Mouse (Mus musculus) ovary, adult 18-20 months (tissue): ENCODE results near the gene Arhgef7.

Experiments used
- DNase-seq: peaks from one replicate; pipeline ENCODE4 v3.0.0; 2022; ENCODE audit warnings: low spot score, mixed read lengths

The Arhgef7 gene

DNA sequence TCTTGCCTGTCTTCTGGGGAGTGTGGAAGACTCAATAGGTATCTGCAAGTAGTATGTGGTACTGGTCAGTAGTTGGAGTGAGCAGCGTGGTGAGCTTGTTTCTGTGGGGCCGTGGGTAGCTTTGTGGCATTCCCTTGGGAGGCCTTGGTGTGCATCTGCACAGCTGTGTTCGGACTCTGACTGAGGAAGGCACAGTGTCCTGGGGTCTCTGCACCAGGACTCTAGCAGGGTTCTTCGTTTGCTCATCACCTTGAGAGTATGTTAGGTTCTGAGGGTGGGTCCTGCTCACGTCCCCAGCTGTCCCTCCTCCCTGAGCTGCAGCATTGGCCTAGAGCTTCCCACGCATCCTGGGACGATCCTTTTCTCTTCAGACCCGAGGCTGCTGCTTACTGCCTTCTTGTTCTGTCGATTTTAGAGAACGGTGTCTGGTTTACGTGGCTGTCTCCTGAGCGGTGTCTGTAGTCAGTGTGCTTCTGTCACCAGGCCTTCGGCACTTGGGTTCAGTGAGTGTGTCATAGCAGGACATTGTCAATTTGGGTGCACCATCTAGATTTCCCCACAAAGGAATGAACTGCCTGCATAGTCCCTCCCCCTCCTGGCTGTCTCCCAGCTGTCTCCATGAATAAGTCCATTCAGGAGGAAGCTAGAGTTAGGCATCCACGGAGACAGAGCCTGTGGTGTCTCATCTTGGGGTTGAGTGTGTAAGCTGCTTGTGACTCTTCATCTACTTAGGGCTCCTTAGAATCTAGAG lies 70.4 kb downstream of the Arhgef7 start:
- no peak for DNase-seq

DNA sequence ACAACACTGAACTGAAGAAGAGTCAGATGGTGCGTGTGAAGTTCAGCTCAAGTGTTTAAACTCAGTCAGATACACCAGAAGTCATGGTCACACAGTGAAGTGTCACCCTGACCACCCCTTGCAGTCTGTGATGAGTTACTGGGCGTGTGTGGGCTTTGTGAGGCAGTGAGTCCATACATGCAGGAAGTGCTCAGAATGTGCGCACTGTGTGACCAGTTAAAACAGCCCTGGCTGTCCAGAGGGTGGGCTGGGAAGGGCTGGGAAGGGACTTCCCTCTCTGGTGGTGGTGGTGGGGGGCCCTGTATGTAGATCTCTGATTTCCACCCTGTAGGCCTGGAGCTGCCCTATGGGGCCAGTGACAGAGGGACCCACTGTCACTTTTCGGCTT lies 71.0 kb downstream of the Arhgef7 start:
- no peak for DNase-seq

DNA sequence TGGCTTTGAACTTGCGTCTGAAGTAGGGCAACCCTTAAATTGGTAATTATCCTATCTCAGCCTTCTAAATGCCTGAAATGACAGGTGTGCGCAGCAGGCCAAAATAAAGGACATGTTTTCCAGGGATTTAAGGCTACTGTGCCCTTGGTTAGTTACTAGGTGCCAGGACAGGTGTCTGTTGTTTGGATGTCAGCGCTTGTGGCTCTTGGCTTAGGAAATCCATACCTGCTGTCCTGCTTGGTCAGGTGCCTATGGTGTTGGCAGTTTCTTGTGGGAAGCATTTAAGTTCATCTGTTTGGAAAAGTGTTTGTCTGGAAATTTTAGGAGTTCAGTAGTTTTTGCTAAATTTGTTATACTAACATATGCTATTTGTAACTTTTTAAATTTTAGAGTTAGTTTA lies 71.6 kb downstream of the Arhgef7 start:
- no peak for DNase-seq

DNA sequence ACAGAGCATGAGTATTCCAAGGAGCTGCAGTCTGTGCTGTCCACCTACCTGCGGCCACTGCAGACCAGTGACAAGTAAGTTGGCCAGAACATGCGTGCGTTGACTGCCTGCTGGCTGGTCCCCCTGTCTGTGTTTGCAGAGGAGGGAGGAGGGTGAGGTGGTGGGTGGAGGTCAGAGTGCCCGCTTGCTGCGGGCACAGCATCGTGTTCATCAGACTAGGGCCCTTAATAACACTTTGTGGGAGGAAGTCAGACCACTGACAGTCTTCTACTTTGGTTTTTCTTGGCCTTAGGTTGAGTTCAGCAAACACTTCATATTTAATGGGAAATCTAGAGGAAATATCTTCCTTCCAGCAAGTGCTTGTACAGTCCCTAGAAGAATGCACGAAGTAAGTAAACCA lies 73.0 kb downstream of the Arhgef7 start:
- DNase-seq, result no peak

DNA sequence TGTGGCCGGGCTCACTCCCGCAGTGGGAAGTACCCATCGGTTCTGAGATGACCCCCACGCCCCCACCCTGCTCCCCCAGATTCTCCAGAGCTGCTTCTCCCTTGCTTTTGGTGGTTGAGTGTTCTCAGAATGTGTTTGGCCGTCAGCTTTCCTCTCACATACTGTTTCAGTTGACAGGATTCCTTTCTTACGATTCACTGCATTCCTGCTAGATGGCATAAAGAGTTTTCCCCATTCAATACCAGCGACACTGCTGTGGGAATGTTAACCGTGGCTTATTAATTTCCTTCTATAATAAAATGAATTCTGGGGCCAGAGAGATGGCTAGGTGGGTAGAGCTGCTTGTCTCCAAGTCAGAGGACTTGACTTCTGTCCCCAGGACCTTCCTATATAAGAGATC lies 74.0 kb downstream of the Arhgef7 start:
- no peak for DNase-seq

DNA sequence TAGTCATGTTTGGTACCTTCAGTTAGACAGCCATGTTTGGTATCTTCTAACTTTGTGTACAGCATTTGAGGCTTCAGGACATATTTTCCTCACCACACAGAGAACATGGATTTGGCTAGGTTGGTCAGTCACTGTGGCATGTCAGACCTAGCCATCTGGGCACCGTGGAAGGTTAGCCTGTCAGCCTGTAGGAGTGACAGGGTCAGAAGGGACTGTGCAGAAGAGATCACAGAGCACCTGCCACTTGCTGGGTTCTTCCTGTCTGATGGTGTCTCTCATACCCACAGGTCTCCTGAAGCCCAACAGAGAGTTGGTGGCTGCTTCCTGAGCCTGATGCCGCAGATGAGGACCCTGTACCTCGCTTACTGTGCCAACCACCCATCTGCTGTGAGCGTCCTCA lies 77.4 kb downstream of the Arhgef7 start:
- no peak for DNase-seq

DNA sequence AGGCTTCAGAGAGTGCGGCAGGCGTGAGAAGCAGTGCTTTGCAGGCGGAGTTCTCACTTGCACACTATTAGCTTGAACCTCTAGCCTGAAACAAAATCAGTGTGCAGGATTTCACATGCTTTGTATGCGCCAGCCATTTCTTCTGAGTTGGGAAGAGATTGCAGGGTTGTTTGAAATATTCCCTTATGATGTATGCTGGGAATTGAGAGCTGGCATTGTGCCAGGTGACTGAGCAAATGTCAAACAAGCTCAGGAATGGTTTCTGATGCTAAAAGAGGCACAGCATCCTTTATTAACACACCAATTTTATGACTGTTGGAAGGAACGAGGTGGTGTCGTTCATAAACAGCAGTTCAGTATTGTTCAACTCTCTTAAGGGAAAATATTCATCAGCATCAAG lies 78.7 kb downstream of the Arhgef7 start:
- no peak for DNase-seq

DNA sequence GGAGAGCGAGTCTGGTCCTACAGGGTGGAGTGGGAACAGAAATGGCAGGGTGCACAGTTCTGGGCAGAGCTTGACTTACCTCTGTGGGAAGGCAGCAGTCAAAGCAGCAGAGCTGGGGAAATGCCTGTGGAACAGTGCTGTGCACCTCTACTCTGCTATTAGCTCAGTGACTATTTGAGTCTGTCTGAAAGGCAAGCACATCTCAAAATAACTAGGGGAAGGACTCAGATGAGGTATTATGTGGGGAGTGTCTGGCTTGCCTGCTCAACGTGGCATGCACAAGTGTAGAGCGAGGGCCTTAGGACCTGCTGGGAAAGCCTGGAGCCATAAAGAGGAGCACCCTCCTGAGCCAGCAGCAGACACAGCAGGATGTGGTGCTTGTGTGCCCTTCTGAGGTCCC lies 79.8 kb downstream of the Arhgef7 start:
- DNase-seq, result no peak

DNA sequence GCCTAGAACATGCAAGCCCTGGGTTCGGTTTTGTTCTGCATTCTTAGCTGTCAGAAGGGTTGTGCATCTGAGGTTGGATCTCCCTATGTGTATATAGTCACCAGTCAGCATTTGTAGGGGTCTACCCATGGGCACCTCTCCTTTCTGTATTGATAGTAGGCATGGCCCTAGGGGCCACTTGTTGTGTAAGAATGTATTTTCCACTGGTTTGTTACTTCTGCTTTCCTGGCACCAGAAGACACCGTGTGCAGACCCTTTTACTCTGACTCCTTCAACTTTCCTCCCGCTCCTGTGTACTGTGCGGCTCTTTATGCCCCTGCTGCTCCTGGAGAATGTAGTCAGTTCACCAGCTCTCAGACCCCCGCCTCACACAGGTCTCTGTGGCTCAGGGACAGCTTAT lies 80.5 kb downstream of the Arhgef7 start:
- DNase-seq, result no peak

DNA sequence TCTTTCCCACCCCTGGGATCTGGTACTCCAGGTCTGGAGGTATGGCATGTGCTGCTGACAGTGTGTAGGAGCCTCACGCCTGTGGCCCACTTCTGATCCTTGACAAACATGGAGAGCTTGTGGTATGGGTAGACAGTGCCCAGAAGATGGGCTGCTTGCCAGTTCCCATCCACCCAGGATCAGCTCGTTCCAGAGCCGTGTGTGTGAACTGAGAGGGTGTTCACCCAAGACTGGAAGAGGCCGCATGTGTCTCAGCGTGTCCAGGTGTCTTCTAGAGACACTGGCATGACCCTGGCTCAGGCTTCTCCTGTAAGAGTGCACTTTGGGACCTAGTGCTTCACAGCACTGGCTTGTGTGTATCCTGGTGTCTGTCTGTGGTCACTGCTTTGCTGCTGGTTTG lies 82.9 kb downstream of the Arhgef7 start:
- no peak for DNase-seq

DNA sequence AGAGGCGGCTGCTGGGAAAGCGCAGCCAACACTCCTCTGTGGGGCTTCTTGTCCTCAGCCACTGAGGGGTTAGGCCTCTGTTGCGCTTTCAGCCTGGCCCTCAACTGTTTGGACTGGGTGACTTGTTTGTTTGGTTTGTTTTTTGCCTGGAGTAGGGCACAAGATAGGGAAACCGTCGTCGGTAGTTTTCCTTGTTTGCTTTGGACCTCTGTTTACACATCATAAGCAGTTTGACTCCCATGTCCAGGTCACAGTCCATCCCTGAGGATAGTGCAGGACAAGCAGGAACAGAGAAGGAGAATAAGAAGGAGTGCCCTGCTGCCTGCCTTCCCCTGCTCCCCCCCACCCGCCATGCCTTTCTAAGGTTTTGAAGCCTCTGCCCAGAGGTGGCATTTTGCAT lies 86.3 kb downstream of the Arhgef7 start:
- DNase-seq, result no peak

DNA sequence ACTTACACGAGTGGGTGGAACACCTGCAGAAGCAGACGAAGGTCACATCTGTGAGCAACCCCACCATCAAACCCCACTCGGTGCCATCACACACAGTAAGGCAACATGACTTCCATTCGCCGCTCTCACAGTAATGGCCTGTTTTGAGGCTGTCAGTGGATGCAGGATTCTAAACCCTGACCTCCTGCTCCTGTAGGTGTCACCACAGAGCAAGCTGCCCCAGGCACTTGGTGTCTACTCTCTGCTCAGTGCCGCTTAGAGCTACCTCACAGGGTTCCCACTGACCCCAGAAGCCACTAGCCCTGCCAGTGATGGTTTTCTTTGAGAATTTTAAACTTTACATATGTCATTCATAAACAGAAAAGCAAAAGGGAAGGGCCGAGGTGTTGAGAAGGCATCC lies 87.7 kb downstream of the Arhgef7 start:
- DNase-seq, result no peak

DNA sequence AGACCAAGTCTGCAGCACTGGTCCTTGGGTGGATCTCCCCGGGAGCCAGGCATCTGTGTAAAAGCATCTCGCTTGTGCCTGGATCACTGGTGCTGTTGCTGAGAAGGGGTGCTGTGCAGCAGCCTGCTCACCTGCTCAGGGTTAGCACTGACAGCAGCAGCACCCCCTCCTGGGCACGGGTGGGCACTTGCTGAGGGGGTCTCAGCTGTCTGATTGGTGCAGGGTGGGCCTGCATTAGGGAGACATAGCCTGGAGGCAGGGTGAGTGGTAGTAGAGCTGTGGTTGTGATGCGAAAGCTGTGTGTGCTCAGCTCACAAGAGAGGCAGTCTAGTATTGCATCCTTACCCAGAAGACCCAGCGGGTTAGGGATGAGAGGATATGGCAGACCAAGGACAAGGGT lies 92.6 kb downstream of the Arhgef7 start:
- no peak for DNase-seq

DNA sequence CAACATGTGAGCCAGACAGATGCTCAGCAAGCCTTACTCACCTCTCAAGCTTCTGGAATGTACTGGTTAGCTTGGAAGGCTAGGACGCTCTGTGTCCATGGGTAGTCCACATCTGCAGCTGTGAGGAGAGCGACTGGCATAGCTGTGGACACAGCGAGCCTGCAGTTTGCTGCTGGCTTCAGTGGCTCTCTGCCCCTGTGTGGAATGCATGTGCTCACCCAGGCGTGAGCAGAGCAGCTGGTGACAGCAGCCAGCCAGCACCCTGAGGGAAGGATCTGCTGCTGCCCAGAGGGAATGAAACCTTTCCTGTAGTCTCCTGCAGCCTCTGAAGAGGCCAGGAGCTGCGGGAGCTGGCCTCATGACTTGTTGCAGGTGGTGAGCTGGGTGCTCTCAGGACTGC lies 93.0 kb downstream of the Arhgef7 start:
- no peak for DNase-seq

DNA sequence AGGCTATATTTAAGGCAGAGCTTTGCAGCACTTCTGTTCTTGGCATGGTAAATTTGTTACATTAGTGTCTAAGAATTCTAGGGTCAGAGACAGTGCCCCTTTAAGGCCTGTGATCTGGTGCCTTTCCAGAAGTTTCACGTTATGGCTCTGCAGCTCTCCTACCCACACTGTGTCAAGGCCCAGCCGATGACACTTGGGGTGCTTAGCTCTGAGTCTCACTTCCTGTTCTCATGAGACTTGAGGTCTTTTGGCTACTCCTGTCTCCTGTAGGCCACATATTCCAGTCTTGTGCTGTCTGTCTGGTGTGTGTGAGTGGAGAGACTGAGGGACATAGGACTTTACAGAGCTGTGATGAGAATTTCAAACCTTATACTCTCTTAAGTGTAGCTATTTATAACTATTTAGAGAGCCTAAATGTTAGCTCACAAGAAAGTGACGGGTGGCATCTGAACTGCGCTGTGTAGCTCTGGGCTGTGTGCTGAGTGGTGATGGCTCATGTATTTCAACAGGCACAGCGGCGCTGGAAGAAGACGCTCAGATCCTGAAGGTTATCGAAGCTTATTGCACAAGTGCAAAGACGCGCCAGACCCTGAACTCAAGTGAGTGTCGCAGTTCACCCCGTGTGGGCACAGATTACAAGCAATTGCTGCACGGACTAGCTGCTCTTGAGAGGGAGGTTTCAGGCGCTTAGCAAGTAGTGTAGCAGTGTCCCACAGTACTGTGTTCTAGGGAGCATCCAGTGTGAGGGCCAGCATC lies 94.1 kb downstream of the Arhgef7 start:
- peak; percentile 60 for DNase-seq

DNA sequence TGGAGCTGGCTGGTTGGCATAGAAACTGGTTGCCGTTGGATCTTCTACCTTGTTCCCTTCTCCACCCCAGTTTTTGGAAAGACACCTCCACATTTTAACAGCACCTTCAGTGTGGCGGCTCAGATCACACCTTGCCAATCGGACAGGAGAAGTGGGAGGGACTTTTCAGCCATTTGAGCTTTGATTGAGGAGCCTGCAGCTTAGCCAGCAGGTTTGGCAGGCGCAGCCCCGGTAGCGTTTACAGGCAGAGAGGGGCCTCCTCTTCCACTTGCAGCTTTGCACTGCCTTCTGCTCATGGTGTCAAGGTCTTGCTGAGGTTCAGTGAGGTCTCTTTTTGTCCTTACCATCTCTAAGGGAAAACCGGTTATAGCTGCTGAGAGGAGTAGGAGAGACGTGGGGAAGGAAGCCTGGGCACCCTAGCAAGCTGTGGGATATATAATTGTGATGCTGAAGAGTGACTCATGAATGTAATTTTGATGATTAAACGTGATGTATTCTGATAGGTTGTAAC lies 95.1 kb downstream of the Arhgef7 start:
- no peak for DNase-seq

DNA sequence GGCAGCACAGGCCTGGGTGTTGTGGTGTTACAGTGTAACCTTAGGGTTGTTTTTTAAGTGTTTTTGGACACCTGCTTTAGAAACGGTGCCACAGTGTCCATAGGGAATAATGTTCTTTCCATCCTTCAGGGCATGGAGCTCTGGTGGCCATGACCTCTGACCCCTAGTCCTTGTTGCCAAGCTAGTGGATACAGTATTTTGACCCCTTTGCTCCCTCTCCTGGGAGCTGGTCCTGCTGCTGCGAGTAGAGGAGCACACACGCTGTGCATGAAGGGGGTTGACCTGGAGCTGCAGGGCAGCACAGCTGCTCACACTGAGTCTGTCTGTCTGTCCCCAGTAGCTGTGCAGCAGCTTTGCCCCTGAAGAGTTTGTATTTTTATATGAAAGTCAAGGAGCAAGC lies 98.2 kb downstream of the Arhgef7 start:
- DNase-seq, result no peak

DNA sequence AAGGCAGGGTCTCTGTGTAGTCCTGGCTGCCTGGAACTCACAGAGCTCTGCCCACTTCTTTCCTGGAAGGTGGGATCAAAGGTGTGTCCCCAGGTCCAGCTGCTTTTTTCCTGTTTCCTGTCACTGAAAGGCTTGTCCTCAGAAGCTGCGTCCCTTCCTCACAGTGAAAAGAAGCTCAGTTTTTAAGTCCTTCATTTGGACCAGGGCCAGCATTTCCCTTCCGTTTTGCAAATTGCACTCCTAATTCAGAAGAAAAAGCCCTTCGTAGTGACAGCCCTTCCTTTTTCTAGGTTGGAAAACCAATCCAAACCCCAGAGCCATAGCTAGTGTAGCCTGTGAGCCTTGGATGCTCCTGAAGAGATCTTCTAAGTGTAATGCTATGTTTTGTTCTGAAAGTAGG lies 99.8 kb downstream of the Arhgef7 start:
- no peak for DNase-seq

DNA sequence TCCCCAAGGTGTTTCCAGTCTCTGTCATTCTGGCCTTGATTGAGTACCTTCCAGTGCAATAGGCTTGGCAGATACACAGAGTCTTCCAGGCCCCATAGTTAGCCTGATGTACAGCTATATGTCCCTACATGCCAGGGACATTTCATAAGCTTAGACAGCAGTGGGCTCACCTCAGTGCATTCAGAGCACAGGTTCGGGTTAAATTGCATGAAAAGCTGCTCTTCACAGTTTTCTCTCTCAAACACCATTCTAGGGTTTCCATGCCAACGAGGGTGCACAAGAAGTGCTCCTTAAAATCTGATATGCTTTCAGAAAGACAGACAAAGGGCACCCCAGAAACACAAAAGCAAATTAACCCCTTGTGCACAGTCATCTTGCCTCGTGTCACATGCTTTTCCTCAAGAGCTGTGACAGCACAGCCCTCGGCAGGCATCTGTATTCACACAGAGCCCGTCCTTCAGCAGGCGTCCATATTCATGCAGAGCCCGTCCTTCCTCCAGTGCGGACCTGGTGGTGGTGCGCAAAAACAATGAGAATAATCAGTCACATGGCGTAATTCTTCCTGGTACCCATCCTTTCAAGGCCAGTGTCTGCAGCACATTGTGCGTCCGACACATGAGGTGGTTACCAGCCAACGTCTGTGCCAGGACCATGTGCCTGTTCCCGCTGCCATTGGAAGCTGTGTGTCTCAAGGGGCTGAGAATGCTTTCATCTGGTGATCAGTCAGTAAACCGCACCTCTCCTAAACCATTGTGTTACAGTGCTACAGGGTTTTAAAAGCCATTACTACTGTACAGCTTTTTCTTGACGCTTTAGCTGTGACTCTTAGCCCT lies 102.9 kb downstream of the Arhgef7 start:
- DNase-seq, result no peak

DNA sequence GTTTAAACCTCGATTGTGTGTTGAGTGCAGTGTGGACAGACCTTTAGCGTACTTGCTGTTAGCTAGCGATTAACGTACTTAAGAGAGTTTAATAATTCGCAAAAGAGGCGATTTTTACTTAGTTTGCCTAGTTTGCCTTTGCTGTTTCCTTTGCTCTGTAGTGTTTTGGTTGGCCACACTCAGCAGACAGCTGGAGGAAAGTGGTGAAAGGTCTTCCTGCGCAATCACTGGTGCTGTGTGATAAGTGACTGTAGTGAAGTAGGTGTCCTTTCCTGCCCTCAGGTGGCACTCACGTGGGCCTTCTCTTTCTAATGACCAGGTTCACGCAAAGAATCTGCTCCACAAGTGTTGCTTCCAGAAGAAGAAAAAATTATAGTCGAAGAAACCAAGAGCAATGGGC lies 103.7 kb downstream of the Arhgef7 start:
- DNase-seq, result no peak

DNA sequence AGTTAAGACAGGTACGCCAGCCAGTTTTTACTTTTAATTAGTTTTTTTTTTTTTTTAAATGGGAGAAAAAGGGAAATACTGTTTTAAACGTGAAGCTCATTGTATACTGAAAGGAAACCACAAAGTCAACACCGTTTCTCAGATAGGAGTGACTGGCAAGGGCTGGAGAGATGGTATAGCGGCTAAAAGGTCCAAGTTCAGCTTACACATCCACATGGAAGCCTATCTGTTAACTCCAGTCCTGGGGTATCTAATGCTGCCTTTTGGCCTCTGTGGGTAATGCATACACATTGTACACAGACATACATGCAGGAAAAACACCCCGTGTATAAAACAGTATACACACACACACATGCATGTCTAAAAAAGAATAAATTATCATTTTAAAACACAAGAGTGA lies 104.4 kb downstream of the Arhgef7 start:
- DNase-seq, result no peak

DNA sequence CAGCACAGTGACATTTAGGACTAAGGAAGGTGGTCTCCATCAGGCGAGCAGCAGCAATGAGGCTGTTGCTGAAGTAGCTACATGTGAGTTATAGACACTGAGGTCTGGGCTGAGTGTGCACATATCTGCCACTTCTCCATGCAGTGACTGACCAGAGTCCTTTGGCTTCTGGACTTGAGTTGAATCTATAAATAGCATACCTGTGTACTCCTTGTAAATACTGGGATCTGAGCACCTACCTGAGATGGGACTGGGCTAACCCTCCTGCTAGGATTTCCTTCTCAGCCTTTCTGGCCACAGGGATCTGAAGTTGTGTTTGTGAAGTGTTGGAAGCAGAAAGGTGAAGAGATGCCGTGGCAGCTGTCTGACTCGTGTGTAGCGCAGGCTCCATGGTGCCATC lies 105.6 kb downstream of the Arhgef7 start:
- DNase-seq, result no peak

DNA sequence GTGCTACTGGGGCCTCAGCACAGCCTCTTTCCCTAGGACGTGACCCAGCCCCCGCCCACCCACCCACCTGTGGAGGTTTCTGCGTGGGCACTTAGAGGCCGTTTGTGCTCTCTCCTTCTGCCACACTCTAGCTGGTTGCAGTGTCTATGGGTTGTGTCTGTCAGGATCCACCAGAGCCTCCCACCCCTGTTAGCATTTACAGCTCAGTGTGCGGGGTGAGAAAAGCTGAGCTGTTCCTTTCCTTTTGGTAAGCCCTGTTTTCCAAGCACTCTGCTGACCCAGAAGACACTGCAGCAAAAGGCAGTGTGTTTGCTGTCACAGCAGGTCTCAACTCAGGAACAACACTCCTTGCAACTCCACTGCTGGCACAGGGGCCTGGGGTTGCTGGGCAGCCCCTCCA lies 106.7 kb downstream of the Arhgef7 start:
- no peak for DNase-seq
